Mouse (Mus musculus) heart, postnatal 10 days (tissue): ENCODE measurements at regions not wholly inside any gene's neighbourhood (a gene's known extent, or its start where the extent isn't known, plus 50 kb on each side); places are given as distances from the start of the nearest gene placed in this dataset.

Source experiments
- DNase-seq, 2 experiments: peaks; one replicate each; pipeline ENCODE4 v3.0.0; 2021
- intact Hi-C: fragments of 180-260 bp; cut with DNase I; formaldehyde crosslinking; loops from one replicate; pipeline ENCODE4 v1.15.1; 2025

DNA sequence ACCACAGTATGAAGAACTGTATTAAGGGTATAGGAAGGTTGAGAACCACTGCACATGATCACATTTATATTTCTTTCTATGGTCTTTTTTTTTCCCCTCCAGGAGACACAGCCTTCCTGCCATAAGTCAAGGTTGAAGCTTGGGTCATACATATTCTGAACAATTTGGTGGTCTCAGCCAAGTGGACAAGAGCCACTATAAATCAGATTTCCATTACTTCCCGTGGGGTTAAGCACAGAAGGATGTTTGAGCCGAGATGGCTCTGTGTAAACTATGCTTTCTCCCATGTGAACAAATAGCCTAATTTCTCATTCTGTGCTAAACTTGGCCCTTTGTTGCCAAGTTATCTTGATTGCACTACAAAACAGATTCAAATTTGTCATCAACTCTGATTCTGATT is 66.8 kb upstream of the Serpine2 start:
- DNase-seq = no peak
- intact Hi-C loops = no loop called here

DNA sequence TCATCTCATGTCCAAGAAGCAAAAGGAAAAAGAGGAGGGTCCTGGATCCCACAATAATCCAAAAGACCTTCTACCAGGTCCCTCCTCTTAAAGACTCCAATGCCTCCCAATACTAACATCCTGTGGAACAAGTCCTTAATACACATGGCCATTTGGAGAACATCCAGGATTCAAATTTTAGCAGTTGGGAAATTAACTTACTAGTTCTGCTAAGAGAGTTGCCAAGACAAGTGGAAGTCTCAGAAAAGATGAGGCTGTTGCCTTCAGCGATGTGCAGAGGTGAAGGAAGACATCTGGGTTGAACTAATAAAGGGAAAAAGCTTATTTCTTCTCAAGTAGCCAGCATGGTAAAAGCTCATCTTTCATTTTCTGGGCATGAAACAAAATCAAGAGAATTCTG is 64.8 kb upstream of the Serpine2 start:
- DNase-seq = peak; percentile 32 to 35
- intact Hi-C loops = no loop called here

GRCm38 (mm10) chr1:79921890-79922289 is 60.9 kb upstream of the Serpine2 start:
- DNase-seq = peak; percentile 12 to 17
- intact Hi-C loops = no loop called here

DNA sequence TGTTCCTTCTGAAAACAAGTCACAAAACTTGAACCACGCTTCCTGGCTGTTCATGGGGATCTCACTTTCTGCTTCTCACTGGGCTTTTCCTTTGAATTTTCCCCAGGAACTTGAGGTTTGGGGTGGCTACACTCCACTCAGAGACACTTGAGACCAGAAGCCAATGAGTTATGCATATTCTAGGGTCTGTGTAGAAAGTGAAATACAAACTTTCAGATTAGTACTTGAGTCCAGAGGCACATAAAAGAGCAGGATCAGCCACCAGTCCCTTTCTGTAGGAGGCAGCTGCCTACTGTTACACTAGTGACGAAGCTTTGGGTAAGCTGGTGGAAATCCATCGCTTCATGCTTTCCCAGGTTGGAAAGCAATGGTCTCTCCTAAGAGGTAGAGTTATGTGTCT is 60.4 kb upstream of the Serpine2 start:
- no peak for DNase-seq
- intact Hi-C loops = no loop called here

DNA sequence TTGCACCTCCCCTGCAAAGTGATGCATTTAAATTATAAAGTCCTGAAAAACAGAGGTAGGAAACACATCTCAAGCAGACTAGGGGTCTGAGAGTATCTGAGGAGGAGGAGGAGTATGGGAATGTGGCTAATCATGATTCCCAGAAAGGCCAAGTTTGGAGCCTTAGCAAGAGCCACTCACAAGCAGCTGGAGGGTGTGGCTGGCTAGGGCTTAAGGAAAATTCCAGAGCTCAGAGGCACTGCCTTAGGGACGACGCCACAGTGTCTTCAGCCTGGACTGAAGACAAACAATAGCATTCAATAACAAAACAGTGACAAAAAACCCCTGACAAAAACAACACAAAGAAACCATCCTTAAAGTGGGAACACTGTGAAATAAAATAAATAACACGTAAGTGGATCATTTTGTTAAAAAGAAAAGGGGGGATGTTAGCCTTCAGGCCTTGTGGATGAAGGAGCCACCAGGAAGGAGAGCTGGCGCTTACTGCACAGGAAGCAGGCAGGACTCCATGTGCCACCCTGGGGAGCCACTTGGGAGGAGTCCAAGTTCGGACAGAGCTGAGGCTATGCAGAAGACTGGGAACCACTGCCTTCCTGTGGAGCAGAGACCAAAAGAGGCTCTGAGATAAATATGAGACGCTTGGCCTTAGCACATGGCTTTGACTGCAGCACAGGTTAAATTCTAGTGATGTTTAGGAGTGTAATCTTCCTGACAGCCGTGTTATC is 56.6 kb upstream of the Serpine2 start:
- DNase-seq = peak; percentile 35 to 56
- intact Hi-C loops = no loop called here
